Mouse (Mus musculus) spleen, adult 2 months (tissue): ENCODE data around the gene Mettl1.

Source experiments
- CTCF ChIP-seq: fragments of 200-500 bp; IDR thresholded peaks from 2 replicates; pipeline ENCODE4 v1.5.1; 2011; ENCODE audit warnings: mild to moderate bottlenecking, inconsistent platforms; ENCODE audit not compliant: insufficient read depth, insufficient read length, insufficient replicate concordance; ENCODE audit errors: extremely low read depth
- POLR2A ChIP-seq: fragments of 200-500 bp; IDR thresholded peaks from 2 replicates; pipeline ENCODE4 v1.6.1; 2011; ENCODE audit warnings: low read depth, low read length, inconsistent platforms

DNA sequence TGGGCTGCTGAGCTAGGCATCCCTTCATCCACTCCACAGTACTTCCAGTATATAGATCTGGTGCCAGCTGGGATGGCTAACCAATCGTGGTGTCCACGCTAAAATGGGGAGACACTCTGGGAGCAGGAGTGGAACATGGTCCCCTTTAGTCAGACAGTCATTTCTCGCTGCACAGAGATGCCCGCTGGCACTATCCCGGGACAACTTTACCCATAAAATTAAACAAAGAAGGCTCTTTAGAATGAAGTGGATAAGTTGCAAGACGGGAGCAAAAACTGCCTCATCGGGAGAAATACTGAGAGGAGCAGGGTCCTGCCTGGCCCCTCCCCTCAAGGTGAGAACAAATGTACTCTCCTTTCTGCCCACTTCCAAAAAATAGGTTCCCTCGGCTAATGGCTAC lies 17.5 kb downstream of the Mettl1 start:
- TF ChIP-seq CTCF (no peak), POLR2A (no peak)
